Mouse (Mus musculus) heart, adult 11 months (tissue): ENCODE measurements around the gene Nufip1.

Experiments used
- DNase-seq: peaks from one replicate; pipeline ENCODE4 v3.0.0; 2022

Nufip1 gene

DNA sequence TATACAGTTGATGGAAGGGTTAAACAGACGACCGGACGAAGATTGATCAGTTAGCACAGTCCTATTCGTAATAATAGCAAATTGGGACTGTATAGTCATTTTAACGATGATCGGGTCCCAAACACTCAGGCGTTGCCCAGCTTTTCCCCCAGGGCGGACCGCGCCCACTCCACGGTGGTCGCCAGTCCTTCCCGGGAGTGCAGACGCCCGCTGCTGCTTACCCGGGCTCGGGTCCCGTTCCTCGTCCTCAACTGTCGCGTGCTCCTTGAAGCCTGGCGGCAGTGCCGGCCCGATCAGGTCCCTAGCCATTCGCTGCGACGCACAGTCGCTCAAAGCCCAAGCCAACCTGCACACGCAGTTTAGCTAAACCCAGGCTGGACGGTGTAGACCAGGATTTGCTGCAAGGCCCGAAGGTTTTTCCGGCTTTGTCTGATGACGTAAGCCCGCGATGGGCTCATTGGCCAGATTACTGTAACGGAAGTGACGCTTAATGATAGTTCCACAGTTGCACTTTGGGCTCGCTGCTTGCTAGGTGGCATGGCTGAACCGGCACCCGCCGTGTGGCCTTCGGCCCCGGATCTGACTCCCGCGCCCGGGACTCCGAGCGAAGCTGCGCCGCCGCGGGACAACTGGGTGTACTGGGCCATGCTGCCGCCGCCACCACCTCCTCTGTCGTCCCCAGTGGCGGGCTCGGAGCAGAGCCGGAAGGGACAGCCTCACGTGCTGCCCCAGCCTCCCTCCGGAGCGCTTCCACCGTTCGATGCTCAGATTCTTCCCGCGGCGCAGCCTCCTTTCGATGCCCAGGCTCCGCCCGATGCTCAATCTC, at the start of gene Nufip1, which contains the start of gene Gpalpp1:
Gene Nufip1, plus strand, starts transcription at position 496 of the 826 bp plus-strand sequence.
Gene Gpalpp1, minus strand, starts transcription at position 365 of the 826 bp plus-strand sequence.
- peak; percentile 99 for DNase-seq

DNA sequence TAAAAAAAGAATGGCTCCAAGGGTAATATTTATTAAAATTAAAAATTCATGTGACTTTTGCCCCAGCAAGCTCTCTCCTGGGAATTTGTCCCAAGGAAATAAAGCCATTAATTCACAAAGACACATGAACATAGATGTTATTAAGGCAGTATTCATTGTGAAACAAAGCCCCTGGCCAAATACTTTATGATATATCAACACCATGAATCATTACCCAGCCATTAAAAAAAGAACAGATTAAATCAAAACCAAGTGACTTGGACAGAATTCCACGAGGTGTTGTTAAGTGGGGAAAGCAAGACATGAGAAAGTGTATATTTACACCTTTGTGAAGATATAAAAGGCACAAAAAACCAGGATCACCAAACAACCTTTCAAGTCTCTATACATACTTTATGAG, 43.5 kb upstream of the Nufip1 start:
- no peak for DNase-seq

DNA sequence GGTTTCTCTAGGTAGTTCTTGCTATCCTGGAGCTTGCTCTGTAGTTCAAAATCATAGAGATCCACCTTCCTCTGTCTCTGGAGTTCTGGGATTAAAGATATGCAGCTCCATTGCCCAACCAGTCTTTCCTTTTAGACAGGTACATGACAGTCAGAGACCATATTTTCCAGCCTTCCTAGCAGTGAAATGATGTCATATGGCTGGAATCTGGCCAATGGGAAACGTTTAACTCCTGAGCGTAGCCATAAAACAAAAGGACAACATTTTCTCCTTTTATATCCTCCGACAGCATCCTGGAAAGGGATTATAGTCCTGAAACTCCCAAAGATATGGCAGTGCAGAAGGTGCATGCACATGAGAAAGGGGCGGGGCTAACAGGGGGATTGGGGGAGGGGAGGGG, 42.4 kb upstream of the Nufip1 start:
- DNase-seq, result peak; percentile 74

DNA sequence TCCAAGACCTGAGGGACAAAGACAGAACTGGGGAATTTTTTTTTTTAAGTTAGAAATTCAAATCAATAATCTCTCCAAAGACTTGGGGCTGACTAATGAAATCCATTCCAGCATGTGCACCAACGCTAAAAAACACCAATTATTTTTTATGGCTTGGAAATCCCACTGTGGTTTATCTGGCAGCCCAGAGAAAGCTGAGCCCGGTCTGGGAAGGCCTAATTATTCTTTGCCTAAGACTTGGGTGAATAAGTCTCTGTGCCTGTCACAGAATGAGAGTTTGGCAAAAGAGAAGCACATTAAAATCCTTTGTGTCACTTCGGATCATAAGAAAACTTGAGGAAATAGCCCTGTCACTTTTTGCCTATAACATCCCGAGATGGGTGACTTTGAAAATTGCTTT, 41.4 kb upstream of the Nufip1 start:
- peak; percentile 13 for DNase-seq

DNA sequence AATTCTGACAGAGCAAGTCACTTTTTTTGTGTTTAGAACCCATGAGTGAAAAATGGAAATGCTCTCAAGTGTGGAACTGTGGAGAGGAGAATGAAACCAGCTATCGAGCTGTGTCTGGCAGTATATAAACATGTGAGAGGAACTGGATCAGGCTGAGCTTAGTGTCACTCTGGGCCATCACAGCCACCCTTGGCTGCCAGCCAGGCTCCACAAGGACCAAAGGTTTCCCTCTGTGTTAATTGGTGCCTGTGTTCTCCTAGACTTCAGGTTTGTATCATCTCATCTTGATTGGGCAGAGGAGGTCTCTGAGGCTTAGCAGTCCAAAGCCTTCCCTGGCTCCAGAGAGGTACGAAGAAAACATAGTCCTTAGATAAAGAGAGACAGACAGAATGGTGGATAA, 38.1 kb upstream of the Nufip1 start:
- no peak for DNase-seq

DNA sequence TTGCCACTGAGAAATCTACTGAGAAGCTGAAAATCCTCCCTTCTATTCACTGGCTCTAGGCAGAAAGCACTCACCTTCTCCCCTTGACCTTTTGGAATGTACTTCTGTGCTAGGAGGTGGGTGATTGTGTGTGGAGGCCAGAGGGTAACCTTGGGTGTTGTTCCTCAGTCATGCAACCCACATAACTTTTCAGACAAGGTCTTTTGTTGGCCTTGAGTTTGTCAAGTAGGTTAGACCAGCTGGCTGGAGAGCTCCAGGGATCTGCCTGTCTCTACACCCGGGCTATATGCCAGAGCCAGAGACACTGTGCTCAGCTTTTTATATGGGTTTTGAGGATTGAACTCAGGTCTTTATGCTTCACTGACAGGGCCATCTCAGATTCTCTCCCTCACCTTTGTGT, 36.5 kb upstream of the Nufip1 start:
- DNase-seq, result no peak

DNA sequence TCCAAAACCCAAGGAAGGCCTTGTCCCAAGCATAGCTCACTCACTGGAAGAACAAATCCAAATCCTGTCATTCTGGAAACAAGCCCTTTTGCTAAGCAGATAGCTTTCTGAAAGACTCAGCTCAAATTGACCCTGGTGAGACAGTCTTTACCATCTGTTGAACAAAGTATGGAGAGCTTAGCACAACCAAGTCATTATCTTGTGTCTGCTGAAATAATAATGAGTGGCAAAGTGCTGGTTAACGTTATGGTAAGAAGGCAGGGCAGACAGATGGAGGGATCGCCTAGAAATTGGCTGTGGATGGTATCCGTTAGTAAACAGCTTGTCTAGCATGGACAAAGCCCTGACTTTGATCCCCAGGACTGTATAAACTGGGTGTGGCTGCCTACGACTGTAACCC, 35.0 kb upstream of the Nufip1 start:
- DNase-seq, result no peak

DNA sequence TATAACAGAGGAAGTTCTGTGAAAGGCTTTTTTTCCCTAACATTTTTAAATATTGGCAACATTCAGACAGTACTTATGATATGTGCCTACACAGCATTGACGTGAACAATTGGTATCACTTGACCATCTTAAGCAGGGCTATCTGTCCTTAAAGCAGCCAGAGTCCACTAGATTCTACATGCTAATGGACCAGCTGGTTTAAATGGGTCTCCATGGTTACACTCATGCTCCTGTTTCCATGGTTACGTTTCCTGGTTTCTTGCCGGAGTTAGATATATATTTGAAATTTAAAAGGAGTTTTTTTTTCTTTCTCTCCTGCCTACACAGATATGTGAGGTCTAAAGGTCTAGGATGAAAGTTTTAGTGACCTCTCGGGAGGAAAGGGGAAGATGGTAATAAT, 34.1 kb upstream of the Nufip1 start:
- DNase-seq, result no peak

DNA sequence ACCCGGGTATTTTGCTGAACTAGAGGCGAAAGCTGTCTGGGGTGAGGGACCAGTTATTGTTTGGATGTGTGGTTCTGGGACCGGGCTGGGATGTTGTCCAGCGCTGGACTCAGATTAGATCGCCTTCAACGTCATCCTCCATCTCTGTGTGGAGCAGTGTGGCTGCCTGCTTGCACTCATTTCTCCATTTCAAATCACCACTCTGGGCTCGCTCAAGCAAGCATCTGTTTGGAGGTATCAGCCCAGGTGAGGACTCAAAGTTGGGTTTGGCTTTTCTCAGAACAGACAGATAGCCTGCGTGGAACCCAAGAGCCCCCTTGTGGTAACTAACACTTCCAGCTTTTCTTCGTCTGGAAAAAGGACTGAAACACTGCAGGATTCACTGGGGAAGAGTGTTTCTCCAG, 33.6 kb upstream of the Nufip1 start:
- DNase-seq, result peak; percentile 89

DNA sequence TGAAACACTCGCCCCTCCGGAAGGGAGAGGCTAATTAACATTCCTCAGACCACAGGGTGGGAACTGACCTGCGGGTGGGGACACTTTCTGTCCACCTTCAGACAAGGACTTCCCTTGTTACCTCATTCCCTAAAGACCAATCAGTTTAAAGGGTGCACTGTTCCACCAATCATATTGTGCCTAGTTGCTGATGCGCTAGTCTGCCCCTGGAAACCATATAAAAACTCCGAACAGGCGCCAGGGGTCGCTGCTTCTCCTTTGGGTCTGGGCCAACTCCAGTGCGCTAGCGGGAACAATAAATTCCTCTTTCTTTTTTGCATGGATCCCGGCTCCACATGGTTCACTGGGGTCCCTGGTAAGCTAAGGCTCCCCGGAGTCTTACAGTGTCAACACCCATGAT, 29.2 kb upstream of the Nufip1 start:
- DNase-seq, result peak; percentile 85

DNA sequence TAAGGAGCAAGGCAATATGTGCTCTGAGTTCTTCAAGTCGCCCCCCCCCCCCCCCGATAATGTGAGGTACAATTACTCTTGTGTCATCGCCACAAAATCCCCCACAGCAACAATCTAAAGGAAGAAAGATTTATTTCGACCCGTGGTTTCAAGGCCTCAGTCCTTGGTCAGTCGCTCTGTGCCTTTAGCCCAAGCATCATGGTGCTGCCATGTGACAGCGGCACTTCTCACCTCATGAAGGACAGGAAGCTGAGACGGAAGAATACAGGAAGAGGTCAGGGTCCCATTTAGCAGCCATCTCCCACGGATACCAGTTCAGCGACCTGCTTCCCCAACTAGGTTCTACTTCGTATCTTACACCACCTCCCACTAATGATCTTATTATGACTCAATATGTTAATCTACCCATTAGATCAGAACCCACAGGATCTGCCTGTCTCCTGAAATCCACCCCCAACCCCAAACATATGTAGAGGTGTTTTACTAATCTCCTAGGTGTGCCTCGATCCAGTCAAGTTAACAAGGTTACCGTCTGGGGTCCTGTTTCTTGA, 28.5 kb upstream of the Nufip1 start:
- DNase-seq, result peak; percentile 58

DNA sequence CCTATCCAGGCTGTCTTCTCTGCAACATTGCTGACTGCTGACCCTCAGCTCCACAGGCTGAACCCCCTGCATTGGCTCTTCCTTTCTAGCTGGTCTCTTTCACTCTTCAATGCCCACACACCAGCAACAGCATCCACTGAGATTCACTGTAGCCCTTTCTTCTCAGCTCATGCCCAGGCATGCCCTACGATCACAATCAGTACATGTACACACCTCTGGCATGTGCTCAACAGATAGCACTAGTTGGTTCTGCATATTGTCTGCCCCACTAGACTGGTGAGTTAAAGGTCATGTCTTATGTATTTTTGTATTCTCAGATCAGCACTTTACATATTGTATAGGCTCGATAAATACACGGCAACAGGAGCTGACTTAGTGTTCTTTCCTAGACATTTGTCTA, 26.5 kb upstream of the Nufip1 start:
- peak; percentile 64 for DNase-seq

DNA sequence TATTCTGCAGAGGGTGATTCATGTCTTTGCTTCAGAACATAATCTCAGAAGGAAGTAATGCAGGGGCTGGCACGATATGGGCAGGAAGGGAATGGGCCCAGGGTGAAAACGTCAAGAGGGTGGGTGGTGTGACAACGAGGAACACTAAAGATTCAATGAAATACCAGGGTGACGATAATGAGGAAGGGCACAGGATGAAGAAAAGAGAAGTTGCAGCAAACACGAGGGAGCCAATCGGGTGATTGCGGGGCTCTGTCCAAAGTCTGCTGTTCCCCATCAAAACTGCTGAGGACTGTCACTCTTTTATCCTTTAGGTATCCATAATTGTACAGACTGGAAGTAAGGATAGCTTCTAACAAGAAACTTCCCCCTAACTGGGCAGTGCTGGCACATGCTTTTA, 13.4 kb upstream of the Nufip1 start:
- DNase-seq, result peak; percentile 82

DNA sequence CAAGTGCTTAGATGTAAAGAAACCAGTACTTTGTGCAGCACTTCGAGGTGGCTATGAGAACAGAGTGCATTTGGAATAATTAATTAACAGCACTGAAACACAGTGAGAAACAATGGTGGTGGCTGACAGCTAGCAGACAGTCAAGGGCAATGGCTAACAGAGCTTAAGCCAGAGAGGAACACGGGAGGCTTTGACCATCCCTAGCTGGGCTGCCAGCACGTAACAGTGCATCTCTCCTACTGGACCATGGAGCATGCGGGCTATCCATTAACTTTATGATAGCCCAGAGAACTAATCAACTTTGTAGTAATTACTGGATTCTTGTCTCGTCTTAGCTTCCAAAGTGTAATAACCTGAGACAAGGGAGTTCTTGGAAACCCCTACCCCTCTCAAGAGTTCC, 12.9 kb upstream of the Nufip1 start:
- peak; percentile 61 for DNase-seq

DNA sequence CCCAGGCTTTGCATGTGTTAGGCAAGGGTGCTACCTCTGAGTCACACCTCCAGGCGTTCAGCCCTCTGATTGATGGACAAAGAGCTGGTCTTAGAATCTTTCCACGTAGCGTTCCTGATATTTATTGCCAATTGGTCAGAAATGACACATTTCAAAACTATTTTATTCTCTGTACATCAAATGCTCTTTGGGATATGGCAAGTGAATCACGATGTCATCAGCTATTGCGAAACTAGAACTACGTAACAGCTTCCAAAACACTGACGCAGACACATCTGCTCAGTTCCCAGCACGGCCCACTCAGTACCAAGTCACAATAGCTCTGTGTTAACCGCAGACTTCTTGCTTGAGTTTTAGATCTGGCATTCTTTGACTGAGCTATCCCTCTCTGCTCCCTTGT, 11.1 kb upstream of the Nufip1 start:
- peak; percentile 16 for DNase-seq

DNA sequence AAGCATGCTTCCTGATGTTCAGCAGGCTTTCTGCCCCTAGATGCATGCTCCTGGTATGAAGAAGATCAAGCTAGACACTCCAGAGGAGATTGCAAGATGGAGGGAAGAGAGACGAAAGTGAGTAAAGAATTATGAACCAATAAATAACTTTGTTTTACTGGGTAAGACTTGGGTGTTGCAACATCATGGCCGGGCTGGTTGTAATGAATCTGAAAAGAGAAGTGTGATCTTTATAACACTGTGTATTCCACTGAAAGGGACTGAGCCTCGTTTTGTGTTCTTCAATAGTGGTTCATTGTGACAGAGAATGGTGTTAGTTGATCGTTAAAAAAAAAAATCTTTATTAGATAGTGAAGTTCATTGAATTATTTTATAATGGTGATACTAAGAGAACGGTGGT, 5.1 kb downstream of the Nufip1 start:
- no peak for DNase-seq

DNA sequence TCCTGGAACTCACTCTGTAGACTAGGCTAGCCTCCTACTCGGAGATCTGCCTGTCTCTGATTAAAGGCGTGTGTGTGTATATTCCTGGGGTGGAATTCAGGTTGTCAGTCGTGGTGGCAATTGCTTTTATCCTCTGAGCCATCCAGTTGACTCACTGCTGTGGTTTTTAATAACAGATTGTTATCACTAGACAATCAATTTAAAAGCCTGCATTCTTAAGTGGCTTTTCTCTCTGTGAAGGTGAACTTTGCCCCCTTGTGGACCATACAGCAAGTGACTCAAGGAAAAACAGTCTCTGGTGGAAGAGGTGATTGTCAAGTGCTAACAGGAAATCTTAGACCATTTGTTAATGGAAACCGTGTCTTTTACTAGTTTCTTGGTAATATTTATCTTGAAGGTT, 8.3 kb downstream of the Nufip1 start:
- DNase-seq, result no peak

DNA sequence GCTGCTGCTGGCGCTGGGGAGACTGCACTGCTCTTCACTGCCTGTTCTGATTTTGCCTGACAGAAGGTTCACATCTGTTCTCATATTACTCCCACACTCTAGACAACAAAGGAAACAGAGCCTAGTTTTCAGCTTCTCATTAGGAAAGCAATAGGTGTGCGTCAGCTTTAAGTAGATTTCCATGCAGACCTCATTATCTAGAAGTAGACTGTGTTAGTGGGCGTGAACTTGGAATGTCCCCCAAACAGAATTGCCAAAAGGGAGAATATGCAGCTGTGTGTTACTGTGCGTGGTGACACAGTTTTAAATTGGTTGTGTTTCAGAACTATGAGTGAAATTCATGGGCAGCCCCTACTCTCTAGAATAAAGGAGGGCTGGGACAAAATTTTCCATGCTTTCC, 9.8 kb downstream of the Nufip1 start:
- no peak for DNase-seq

DNA sequence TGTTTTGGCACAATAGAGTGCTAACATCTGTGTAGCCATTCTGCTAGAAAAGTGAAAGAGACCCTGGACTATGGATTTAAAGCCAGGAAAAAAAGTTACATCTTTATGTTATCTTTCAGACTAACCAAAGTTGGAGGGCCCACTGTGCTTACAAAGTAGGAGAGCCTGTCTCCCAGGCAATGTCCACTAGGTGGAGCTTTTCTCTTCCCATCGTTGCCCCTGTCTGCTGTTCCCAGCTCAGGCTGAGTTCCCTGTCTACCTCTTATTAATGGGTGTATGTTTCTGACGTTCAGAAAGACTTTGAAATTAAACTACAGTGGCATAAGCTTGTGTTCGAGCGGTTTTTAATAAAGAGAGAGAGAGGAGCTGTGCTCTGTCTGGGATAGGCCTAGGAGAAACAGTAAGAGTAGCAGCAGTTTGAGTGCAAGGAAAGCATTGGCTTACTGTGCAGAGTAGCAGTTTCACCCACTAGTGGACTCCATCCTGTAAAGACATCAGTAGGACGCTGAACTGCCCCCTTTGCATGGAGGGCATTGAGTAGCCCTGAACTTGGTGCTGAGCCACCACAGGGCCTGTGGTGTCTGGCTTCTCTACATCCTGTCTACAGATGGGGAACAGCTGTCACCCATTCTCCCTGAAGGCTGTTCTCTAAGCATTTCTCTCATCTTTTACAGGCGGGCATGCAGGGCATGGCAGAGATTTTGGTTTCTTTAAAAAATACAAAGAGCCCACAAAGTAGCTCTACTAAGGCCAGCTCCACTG, 11.4 kb downstream of the Nufip1 start:
- peak; percentile 90 for DNase-seq

DNA sequence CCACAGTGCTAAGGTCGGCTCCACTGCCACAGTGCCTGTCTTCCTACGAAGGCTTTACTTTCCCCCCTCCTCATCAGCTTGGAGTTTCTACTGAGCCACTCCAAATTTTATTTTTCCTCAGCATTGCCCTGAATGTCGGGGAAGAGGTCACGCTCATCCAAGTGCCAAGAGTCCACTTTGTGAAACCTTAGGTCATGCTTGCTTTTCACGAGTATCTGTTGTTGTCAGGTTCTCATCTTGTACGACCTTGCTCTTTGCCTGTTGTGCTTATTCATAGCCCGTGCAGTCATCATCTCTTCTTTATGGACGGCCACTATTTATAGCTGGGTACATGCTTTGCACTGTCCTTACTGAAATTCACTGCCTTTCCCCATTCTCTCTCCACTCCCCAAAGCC, 12.0 kb downstream of the Nufip1 start:
- DNase-seq, result no peak

DNA sequence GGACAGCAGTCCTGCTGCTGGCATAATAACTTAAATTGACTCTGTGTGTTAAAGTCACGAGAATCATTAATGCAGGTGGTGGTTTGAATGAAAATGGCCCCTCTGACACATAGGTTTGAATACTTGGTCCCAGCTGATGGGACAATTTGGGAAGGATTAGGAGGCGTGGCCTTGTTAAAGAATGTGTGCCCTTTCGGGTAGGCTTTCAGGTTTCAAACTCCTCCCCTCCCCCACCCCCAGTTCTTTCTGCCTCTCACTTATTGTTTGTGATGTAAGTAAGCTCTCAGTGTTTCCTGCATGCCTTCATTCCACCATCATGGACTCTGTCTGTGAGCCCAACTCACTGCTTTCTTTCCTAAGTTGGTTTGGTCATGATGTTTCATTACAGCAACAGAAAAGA, 16.6 kb downstream of the Nufip1 start:
- DNase-seq, result peak; percentile 28

DNA sequence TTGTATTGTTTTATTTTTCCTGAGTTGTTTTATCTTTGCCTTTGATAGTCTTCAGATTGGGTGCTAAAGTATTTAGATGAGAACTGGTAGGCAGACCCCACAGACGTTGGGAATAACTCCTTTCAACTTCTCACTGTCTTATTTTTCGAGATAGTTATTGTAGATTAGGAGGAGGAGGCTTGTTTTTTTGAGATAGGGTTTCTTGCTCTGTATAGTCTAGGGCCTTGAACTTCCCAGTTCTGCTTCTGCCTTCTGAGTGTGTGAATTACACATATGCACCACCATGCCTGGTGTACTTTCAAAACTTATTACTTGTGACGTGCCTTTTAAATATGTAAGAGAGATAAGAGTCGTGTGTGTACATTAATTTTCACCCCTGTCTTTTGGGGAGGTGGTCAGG, 17.5 kb downstream of the Nufip1 start:
- DNase-seq, result peak; percentile 12

DNA sequence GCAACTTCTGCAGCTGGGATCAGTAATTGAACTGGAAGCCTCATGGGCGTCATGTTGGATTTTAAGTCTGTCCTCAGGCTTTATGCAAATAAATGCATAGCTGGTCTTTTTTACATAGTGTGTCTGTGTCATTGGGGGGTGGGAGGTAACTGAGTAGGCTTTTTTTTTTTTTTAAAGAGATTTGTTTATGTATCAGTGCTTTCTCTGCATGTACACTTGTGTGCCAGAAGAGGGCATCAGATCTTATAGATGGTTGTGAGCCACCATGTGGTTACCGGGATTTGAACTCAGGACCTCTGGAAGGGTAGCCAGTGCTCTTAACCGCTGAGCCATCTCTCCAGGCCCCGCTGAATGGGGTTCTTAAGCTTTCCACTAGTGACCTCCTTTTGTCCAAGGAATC, 24.3 kb downstream of the Nufip1 start:
- DNase-seq, result no peak

DNA sequence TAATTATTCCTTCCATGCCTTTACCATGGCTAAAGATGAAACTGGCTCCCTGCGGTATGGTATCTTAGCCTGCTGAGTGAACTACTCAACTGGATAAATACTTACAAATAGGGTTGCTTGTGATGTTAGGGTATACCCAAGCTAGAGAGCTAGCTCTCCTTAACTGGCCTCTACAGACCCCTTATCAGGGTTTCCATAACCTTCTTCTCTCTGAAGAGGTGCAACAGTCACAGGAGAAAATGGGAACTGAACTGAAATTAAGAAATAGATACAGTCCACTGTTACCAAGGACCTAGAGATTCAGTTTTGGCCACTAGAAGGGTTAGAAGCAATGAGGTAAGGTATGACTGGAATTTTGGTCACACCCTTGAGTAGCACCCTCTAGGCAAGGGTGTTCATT, 34.6 kb downstream of the Nufip1 start:
- DNase-seq, result no peak
